32 mouse cellular contexts compared by ENCODE assay signal in genomic region chr8:79369163-79369562, GRCm38 (mm10). TPM values are rescaled to one million over a fixed set of nuclear protein-coding genes. Genes with fewer than 3 reads are reported as not detected.
DNase-seq lines count a peak whose midpoint lies in the region; ATAC-seq and TF ChIP-seq lines count a peak whose summit lies in the region.
"Had no signal": no experiment of that assay in that cellular context is flagged by ENCODE, and none has a peak within 500 bp of the region (broad histone marks: within the 10 kb centered on the region; RNA-seq: fewer than 3 reads in every experiment).

No protein-coding gene starts in this region.

- H3K27ac ChIP-seq in embryonic facial prominence, embryonic 13.5 days, result peak overlapping the region; percentile 28; the same call in 1 of the 2 replicates
- H3K27ac ChIP-seq in embryonic facial prominence, embryonic 10.5 days (replicated peaks), result no peak overlapping the region
- H3K27ac ChIP-seq in left cerebral cortex, adult 2 months, result peak overlapping the region; percentile 38; the same call in 1 of the 2 replicates
- H3K27ac ChIP-seq in small intestine, adult 2 months (ENCODE audit: insufficient read depth, low read depth, low read length), result peak overlapping the region; percentile 96
- H3K27ac ChIP-seq: forebrain, embryonic 13.5 days; heart, embryonic 10.5 days; heart, embryonic 15.5 days; hindbrain, postnatal 0 days; layer of hippocampus, adult 2 months; limb, embryonic 10.5 days; limb, embryonic 15.5 days; liver, embryonic 13.5 days; midbrain, embryonic 10.5 days; midbrain, embryonic 15.5 days; neural tube, embryonic 15.5 days had no signal

- H3K4me3 ChIP-seq in embryonic facial prominence, embryonic 13.5 days, result no peak overlapping the region
- no peak overlapping the region for H3K4me3 ChIP-seq in embryonic facial prominence, embryonic 10.5 days
- H3K4me3 ChIP-seq in left cerebral cortex, adult 2 months, result no peak overlapping the region
- H3K4me3 ChIP-seq in small intestine, adult 2 months (ENCODE audit: low read depth, low read length), result peak overlapping the region; percentile 52
- H3K4me3 ChIP-seq: forebrain, embryonic 13.5 days; heart, embryonic 10.5 days; heart, embryonic 15.5 days; kidney, embryonic 15.5 days; layer of hippocampus, adult 2 months; limb, embryonic 10.5 days; limb, embryonic 15.5 days; liver, embryonic 13.5 days; midbrain, embryonic 10.5 days; midbrain, embryonic 15.5 days; neural tube, embryonic 15.5 days; stomach, embryonic 15.5 days had no signal

- peaks cover 43% of the 10 kb centered on the region for H3K4me1 ChIP-seq in embryonic facial prominence, embryonic 13.5 days
- H3K4me1 ChIP-seq in embryonic facial prominence, embryonic 10.5 days, result 0 out of 2 replicates have a peak, but pooled peaks cover 2% of the 10 kb centered on the region
- H3K4me1 ChIP-seq in small intestine, adult 2 months (ENCODE audit: control insufficient read depth, insufficient read depth, insufficient read length, low read length), result peaks cover 30% of the 10 kb centered on the region
- H3K4me1 ChIP-seq: midbrain, embryonic 10.5 days had no signal

- intact Hi-C loops in left cerebral cortex, adult 2 months (cut with DNase I), result no loop called here

- no peaks in the 10 kb centered on the region for H3K9me3 ChIP-seq in embryonic facial prominence, embryonic 13.5 days
- no peaks in the 10 kb centered on the region for H3K9me3 ChIP-seq in embryonic facial prominence, embryonic 10.5 days
- H3K9me3 ChIP-seq: forebrain, embryonic 13.5 days; heart, embryonic 10.5 days; heart, embryonic 15.5 days; kidney, embryonic 15.5 days; limb, embryonic 10.5 days; limb, embryonic 15.5 days; liver, embryonic 13.5 days; midbrain, embryonic 10.5 days; midbrain, embryonic 15.5 days; neural tube, embryonic 15.5 days; stomach, embryonic 15.5 days had no signal

- no peaks in the 10 kb centered on the region for H3K27me3 ChIP-seq in embryonic facial prominence, embryonic 13.5 days
- no peaks in the 10 kb centered on the region for H3K27me3 ChIP-seq in embryonic facial prominence, embryonic 10.5 days (replicated peaks; ENCODE audit: low read depth, poor library complexity, severe bottlenecking)
- H3K27me3 ChIP-seq in small intestine, adult 2 months (ENCODE audit: control insufficient read depth, insufficient read depth, low read length), result no peaks in the 10 kb centered on the region
- H3K27me3 ChIP-seq: CH12.LX; forebrain, embryonic 13.5 days; heart, embryonic 15.5 days; kidney, embryonic 15.5 days; limb, embryonic 15.5 days; liver, embryonic 13.5 days; midbrain, embryonic 15.5 days; neural tube, embryonic 15.5 days; stomach, embryonic 15.5 days had no signal

- TF ChIP-seq POLR2A in small intestine, adult 2 months (IDR thresholded peaks at IDR 0.05; ENCODE audit: low read depth, low read length), result no peak

- WGBS in embryonic facial prominence, embryonic 13.5 days, result 53% methylated on average over 6 of the region's 6 CpGs
- WGBS in embryonic facial prominence, embryonic 10.5 days, result 90% methylated on average over 6 of the region's 6 CpGs
- 24% methylated on average over 6 of the region's 6 CpGs for WGBS in small intestine, adult 2 months

- ATAC-seq in embryonic facial prominence, embryonic 13.5 days (ENCODE audit: insufficient number of reproducible peaks, insufficient read depth, low FRiP score, low TSS enrichment, low read depth), result no peak
- ATAC-seq: activated CD4-positive, CD25-positive, alpha-beta regulatory T cell, adult 4 months; forebrain, embryonic 13.5 days; hindbrain, postnatal 0 days; midbrain, embryonic 15.5 days had no signal

- H3K4me2 ChIP-seq in embryonic facial prominence, embryonic 13.5 days, result no peak overlapping the region
- H3K4me2 ChIP-seq: forebrain, embryonic 13.5 days; heart, embryonic 15.5 days; kidney, embryonic 15.5 days; limb, embryonic 15.5 days; liver, embryonic 13.5 days; midbrain, embryonic 15.5 days; neural tube, embryonic 15.5 days; stomach, embryonic 15.5 days had no signal

- no peak for TF ChIP-seq CTCF in left cerebral cortex, adult 2 months (IDR thresholded peaks at IDR 0.05)
- TF ChIP-seq CTCF in small intestine, adult 2 months (IDR thresholded peaks at IDR 0.05; ENCODE audit: extremely low read depth, insufficient read length, insufficient replicate concordance, low read depth, low read length), result no peak

- H3K36me3 ChIP-seq in embryonic facial prominence, embryonic 13.5 days, result peaks cover 46% of the 10 kb centered on the region
- peaks cover 82% of the 10 kb centered on the region for H3K36me3 ChIP-seq in embryonic facial prominence, embryonic 10.5 days (replicated peaks)
- H3K36me3 ChIP-seq in small intestine, adult 2 months (ENCODE audit: control insufficient read depth, insufficient read depth, low read length), result peaks cover 9% of the 10 kb centered on the region

- DNase-seq in embryonic facial prominence, embryonic 10.5 days (ENCODE audit: low spot score), result no peak
- DNase-seq in left cerebral cortex, adult 2 months (ENCODE audit: extremely low spot score in 1 of 2, low spot score in 2 of 2), result no peak
- no peak for DNase-seq in left cerebral cortex, adult 9 months (ENCODE audit: low spot score in 2 of 2)
- peak; percentile 74 for DNase-seq in brain, adult 2 months (ENCODE audit: low read depth, low spot score)
- DNase-seq in adrenal gland, adult 2 months, result no peak
- no peak for DNase-seq in embryo, embryonic 9.5 days (ENCODE audit: extremely low spot score)
- DNase-seq: adrenal gland, adult 8-10 months; cerebellum, adult 11 months; cerebellum, adult 9-10 months; embryo, embryonic 11 days; kidney, adult 18-20 months; kidney, postnatal 36 days; liver, embryonic 13.5 days; lung, adult 18-20 months; retina, postnatal 1 day; right cerebral cortex, postnatal 14 days had no signal

- H3K9ac ChIP-seq in embryonic facial prominence, embryonic 13.5 days, result no peak overlapping the region
- H3K9ac ChIP-seq: forebrain, embryonic 13.5 days; heart, embryonic 15.5 days; kidney, embryonic 15.5 days; limb, embryonic 15.5 days; liver, embryonic 13.5 days; midbrain, embryonic 15.5 days; neural tube, embryonic 15.5 days; stomach, embryonic 15.5 days had no signal

RNA-seq across cellular contexts. Expression of gene Smad1, which starts 30.2 kb away (rescaled TPM):
- 53.9 and 58.0 TPM in 2 replicates for polyA plus RNA-seq in embryonic facial prominence, embryonic 13.5 days (2015; fragmentation: Nextera tagmentation; extraction: Ambion mirVana)
- polyA plus RNA-seq in embryonic facial prominence, embryonic 10.5 days (2016; fragmentation: Nextera tagmentation; extraction: Ambion mirVana), result 41.5 and 42.8 TPM in 2 replicates
- 10 to 100 TPM; 30.8 to 32.9 TPM for total RNA-seq in left cerebral cortex, adult 2 months (2021)
- polyA plus RNA-seq in small intestine, adult 2 months (2012; rRNA removed), result 27.3 and 54.1 TPM in 2 replicates
- 10 to 100 TPM; 24.2 to 30.4 TPM for total RNA-seq in adrenal gland, adult 2 months (2021)
- 41.3 and 45.2 TPM in 2 replicates for polyA plus RNA-seq in adrenal gland, adult 2 months (2012; rRNA removed)
- total RNA-seq: CH12.LX had no signal
